Mouse (Mus musculus): ENCODE data around the gene Mtfr2.

DNA sequence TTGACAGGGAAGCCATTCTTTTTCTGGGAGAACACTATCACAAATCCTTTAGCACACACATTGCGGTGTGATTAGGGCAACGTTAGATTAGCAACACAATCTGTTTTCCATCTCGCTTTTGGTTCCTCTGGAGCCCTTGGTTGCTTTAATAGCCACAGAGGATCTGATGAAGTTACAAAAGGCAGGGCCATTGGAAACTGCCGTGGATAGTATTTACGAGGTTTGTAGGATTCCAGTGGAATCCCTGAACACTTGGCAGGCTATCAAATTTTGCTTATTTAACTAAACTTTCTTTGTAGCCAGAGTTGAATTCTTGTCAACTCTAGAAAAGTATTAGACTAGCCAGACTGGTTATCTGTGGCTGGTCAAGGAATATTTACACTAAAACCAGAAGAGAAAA is 47.2 kb downstream of the Mtfr2 start:
- TF ChIP-seq CTCF (IDR thresholded peaks at IDR 0.05; ENCODE audit: extremely low read depth, insufficient read depth, low read length) (no peak), POLR2A (IDR thresholded peaks at IDR 0.05; ENCODE audit: extremely low read depth, insufficient read depth, low read length) (no peak)
